Mouse (Mus musculus) stomach, postnatal 0 days (tissue): ENCODE data around the gene Ghdc.

Experiments used
- CTCF ChIP-seq: IDR thresholded peaks from 2 replicates; pipeline ENCODE4 v1.5.1; 2016; ENCODE audit warnings: antibody characterized with exemption, low read depth, mild to moderate bottlenecking, moderate library complexity
- EP300 ChIP-seq: optimal IDR thresholded peaks from 2 replicates; pipeline ENCODE3; 2016; ENCODE audit warnings: antibody characterized with exemption

DNA sequence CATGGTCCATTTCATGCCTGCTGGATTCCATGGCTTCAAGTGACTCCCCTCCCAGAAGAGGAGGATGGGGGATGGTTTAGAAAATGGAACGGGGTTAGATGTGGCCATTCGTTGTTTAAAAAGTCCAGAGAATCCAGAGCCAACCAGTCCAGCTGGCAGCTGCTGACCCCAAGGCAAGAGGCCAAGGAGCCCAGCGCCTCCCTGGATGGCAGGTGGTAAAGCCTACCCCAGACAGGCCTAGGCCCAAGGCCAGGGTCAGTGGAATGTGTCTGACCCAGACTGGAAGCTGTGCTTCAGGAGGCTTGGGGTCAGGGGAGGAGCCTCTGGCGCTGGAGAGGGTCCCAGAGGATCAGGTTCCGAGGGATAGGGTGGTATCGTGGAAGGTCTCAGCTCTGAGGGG lies 29.4 kb downstream of the Ghdc start:
- TF ChIP-seq CTCF (no peak), EP300 (no peak)
